Mouse (Mus musculus) liver, embryonic 13.5 days (tissue): ENCODE measurements at regions not wholly inside any gene's neighbourhood (a gene's known extent, or its start where the extent isn't known, plus 50 kb on each side); places are given as distances from the start of the nearest gene placed in this dataset.

ENCODE experiments used
- ATAC-seq: fragments of 200-750 bp; cut with Nextera tagmentation; 2 replicates; pipeline ENCODE4 v1.8.0; 2017; ENCODE audit warnings: low read depth, mild to moderate bottlenecking, moderate number of reproducible peaks, moderate library complexity
- DNase-seq: peaks from one replicate; pipeline ENCODE4 v3.0.0; 2022
- H3K27ac ChIP-seq: fragments of 300-500 bp; sonication (generic); 2 replicates; pipeline ENCODE4 v1.5.1; 2015; ENCODE audit warnings: moderate library complexity, mild to moderate bottlenecking, inconsistent platforms
- H3K27me3 ChIP-seq: fragments of 300-500 bp; sonication (generic); 2 replicates; pipeline ENCODE4 v1.6.1; 2015; ENCODE audit warnings: mild to moderate bottlenecking, inconsistent platforms
- H3K36me3 ChIP-seq: fragments of 300-500 bp; sonication (generic); 2 replicates; pipeline ENCODE4 v1.6.1; 2015; ENCODE audit warnings: mild to moderate bottlenecking, inconsistent platforms
- H3K4me1 ChIP-seq: fragments of 300-500 bp; sonication (generic); replicated peaks from 2 replicates; pipeline ENCODE4 v1.6.1; 2015; ENCODE audit warnings: inconsistent platforms
- H3K4me2 ChIP-seq: fragments of 300-500 bp; sonication (generic); 2 replicates; pipeline ENCODE4 v1.6.1; 2015; ENCODE audit warnings: inconsistent platforms, mild to moderate bottlenecking, moderate library complexity
- H3K4me3 ChIP-seq: fragments of 300-500 bp; sonication (generic); replicated peaks from 2 replicates; pipeline ENCODE4 v1.5.1; 2015; ENCODE audit warnings: mild to moderate bottlenecking, inconsistent platforms
- H3K9ac ChIP-seq: fragments of 300-500 bp; sonication (generic); 2 replicates; pipeline ENCODE4 v1.6.1; 2015; ENCODE audit warnings: mild to moderate bottlenecking, inconsistent platforms
- H3K9me3 ChIP-seq: fragments of 300-500 bp; sonication (generic); replicated peaks from 2 replicates; pipeline ENCODE4 v1.6.1; 2016; ENCODE audit warnings: inconsistent platforms
- WGBS: fragments of 180-500 bp; shearing (Covaris S2); methylation state at CpG from one replicate; pipeline ENCODE4 v1.1.7; 2015; ENCODE audit not compliant: insufficient replicate concordance; 5-methylcytosine and 5-hydroxymethylcytosine counted together

- Histone ChIP-seq H3K27ac (no peak overlapping the region), H3K27me3 (no peaks in the 10 kb centered on the region), H3K4me1 (no peaks in the 10 kb centered on the region), H3K9me3 (0 out of 2 replicates have a peak, but pooled peaks cover 4% of the 10 kb centered on the region), H3K4me2 (no peak overlapping the region), H3K4me3 (no peak overlapping the region), H3K36me3 (no peaks in the 10 kb centered on the region), H3K9ac (no peak overlapping the region)
- 62% methylated on average over 2 of the region's 2 CpGs for WGBS
- ATAC-seq, result no peak
- no peak for DNase-seq
Measured at GRCm38 (mm10) chr8:90455321-90455720, 107.2 kb upstream of the Tox3 start.

- Histone ChIP-seq H3K9ac (no peak overlapping the region), H3K9me3 (0 out of 2 replicates have a peak, but pooled peaks cover 4% of the 10 kb centered on the region), H3K4me3 (no peak overlapping the region), H3K27me3 (no peaks in the 10 kb centered on the region), H3K4me2 (no peak overlapping the region), H3K4me1 (no peaks in the 10 kb centered on the region), H3K36me3 (no peaks in the 10 kb centered on the region), H3K27ac (no peak overlapping the region)
- ATAC-seq, result no peak
- WGBS, result 50% methylated on average over 5 of the region's 5 CpGs
- DNase-seq, result no peak
Measured at GRCm38 (mm10) chr8:90454130-90454529, 106.0 kb upstream of the Tox3 start.

- H3K27ac ChIP-seq, result no peak overlapping the region
- no peaks in the 10 kb centered on the region for H3K4me1 ChIP-seq
- H3K4me2 ChIP-seq, result no peak overlapping the region
- H3K4me3 ChIP-seq, result no peak overlapping the region
- H3K9me3 ChIP-seq, result peaks cover 5% of the 10 kb centered on the region
- ATAC-seq, result no peak
- no peak for DNase-seq
- WGBS, result 72% methylated on average over 9 of the region's 9 CpGs
- no peaks in the 10 kb centered on the region for H3K36me3 ChIP-seq
- H3K27me3 ChIP-seq, result no peaks in the 10 kb centered on the region
- H3K9ac ChIP-seq, result no peak overlapping the region
Measured at GRCm38 (mm10) chr8:90441058-90441851, 93.1 kb upstream of the Tox3 start.

GRCm38 (mm10) chr8:90414021-90414420, 65.9 kb upstream of the Tox3 start:
- Histone ChIP-seq H3K9me3 (no peaks in the 10 kb centered on the region), H3K4me3 (no peak overlapping the region), H3K27ac (no peak overlapping the region), H3K4me1 (no peaks in the 10 kb centered on the region), H3K27me3 (no peaks in the 10 kb centered on the region), H3K36me3 (no peaks in the 10 kb centered on the region), H3K9ac (no peak overlapping the region), H3K4me2 (no peak overlapping the region)
- DNase-seq (no peak), ATAC-seq (no peak)
- 74% methylated on average over 2 of the region's 2 CpGs for WGBS
